Mouse (Mus musculus) megakaryocyte, embryonic 14.5 days (primary cell): ENCODE results near the gene Oas1f.

Experiments
- FLI1 ChIP-seq: IDR thresholded peaks from 2 replicates; pipeline ENCODE4 v1.6.1; 2012; ENCODE audit warnings: low read length, inconsistent platforms, mixed read lengths
- GATA1 ChIP-seq: IDR thresholded peaks from 3 replicates; pipeline ENCODE4 v1.6.1; 2012; ENCODE audit warnings: mixed read lengths, low read length, inconsistent platforms, borderline replicate concordance

DNA sequence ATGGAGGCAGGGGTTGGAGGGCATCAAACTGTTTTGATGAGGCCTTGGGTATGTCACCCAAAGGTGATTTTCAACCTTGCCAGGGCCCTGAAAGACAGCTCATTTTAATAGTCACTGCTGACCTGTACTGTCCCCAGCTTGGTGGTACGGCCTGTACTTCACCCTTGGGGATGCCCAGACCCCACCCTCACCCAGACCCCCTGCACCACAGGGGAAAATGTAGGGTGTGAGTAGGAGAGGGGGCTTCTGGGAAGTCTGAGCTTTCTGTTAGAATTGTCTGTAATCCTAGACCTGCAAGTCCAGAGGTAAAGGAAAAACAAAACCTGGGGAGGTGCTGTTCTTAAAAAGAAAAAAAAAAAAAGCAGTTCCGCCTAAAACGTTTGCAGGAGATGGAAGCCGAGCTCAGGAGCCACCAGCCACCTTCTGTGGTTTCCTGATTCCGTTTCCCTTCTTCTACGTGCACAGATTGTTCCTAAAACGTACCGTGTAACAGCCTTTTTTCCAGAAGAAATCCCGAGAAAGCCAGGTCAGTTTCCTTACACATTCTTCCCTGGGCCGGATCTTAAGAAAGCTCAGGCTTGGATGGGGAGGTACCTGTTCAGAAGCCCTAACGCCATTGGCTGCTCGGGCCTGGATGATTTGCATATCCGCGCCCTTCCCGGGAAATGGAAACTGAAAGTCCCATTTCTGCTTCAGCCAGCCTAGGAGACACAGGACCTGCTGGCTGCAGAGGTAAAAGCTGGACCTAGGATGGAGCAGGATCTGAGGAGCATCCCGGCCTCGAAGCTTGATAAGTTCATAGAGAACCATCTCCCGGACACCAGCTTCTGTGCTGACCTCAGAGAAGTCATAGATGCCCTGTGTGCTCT is 35.0 kb upstream of the Oas1f start, which contains the start of gene Oas1c:
- no peak for TF ChIP-seq GATA1
- no peak for TF ChIP-seq FLI1
